Mouse (Mus musculus) thymus, postnatal 36 days (tissue): Measurements from ENCODE around the gene D6Wsu163e.

Source experiments
- DNase-seq, 2 experiments: peaks; one replicate each; pipeline ENCODE4 v3.0.0; 2022; ENCODE audit warnings: mixed read lengths in 2 of 2

Gene D6Wsu163e

DNA sequence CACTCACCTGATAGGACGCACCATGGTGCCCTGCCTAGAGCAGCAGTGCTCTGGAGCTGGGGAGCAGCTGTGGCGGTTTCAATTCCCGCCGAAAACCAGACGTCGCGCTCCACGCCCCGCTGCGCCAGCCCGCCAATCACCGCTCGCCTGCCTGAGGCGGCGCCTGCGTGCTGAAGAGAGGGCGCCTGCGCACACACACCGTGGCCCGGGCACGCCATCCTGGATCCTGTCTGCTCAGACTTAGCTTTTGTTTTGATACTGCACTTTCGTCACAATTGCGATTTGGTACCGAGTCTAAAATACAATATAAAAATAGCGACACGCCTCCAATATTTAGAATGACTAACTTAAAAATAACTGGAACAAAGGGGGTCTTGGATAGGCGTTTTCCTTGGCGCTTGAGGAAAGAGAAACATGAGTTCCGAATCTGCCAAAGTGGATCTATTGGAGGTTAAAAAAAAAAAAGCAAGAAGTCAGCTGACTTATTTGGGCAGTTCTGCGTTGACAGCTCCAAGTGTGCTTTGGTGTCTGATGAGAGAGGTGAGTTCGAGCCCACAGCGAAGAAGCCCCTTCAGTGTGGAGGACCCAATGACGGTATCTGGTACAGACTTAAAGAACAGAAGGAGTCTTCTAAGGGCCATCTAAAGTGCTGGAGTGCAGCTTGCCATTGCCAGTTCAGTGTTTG, at the start of gene D6Wsu163e, which contains the start of gene Rad51ap1:
D6Wsu163e (plus strand) TSS at position 476 of the 685 bp plus-strand sequence.
Rad51ap1 (minus strand) TSS at position 101 of the 685 bp plus-strand sequence.
- DNase-seq: peak; percentile 92 to 95

GRCm38 (mm10) chr6:126907378-126907777, 32.4 kb upstream of the D6Wsu163e start:
- DNase-seq: no peak

DNA sequence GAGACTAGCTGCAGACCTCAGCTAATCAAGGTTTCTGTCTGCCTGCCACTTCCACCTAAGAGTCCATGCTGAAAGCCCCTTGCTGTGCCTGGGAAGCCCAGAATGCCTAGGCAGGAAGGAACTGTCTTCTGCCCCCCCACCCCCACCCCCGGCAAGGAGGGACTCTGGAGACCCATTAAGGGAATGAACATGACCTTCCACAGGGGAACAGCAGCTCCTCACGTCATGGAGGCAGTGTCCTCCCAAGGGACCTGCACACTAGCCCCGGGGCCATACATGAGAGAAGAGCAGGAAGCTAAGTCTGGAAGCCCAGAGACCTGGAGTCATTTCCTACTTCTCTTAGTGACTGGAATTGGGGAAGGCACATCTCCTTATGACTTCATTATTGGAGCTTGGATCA, 31.9 kb upstream of the D6Wsu163e start:
- no peak for DNase-seq

- DNase-seq: no peak
Observed at GRCm38 (mm10) chr6:126910727-126911126, 29.0 kb upstream of the D6Wsu163e start.

GRCm38 (mm10) chr6:126914928-126915327, 24.8 kb upstream of the D6Wsu163e start:
- no peak for DNase-seq

DNA sequence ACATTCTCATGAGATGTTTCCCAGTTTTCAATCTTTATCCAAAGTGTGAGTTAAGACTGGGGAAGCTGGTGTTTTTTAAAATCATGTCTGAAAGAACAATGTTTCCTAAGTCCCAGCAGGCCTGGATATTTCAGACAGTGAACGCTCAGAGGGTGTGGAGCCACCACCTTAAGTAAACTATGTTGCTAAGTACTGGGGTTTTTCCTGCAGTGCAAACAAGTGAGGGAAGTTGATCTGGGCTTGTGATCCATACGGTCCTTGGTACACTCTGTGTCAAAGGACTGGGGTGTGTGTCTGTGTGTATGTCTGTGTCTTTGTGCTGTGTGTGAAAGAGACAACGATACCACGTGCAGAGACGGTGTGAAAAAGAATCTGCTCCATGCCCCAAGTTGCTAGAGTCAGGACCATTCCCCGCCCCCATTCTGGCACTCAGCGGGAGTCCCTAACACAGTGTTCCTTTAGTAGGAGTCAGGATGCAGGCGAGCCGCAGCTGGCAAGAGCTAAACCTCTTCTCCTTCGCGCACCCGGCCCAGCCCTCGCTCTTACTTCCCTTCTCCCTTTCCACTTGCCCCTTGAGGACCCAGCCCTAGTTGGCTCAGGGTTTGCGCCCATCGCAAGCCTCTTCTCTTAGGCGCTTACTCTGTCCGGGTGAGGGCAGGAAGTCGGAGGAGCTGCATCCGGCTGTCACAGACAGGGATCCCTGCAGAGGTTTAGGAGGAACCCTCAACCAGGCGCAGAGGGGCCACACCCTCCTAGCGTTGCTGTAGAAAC, 18.5 kb upstream of the D6Wsu163e start, which contains the start of gene Dyrk4:
Dyrk4 (minus strand) TSS at position 729 of the 771 bp plus-strand sequence.
- peak; percentile 23 for DNase-seq

GRCm38 (mm10) chr6:126932896-126933295, 6.9 kb upstream of the D6Wsu163e start:
- no peak for DNase-seq

DNA sequence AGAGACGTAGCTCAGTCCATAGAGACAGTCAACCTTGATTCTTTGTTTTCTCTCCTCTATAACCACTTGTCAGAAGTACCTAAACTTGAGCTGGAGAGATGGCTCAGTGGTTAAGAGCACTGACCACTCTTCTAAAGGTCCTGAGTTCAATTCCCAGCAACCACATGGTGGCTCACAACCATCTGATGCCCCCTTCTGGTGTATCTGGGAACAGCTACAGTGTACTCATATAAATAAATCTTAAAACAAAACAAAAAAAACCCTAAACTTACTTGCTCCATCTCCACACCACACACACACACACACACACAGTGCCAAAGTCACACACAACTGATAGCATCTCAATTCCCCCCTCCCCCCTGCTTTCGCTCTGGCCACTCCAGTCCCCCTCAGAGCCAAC, 1.7 kb upstream of the D6Wsu163e start:
- DNase-seq: no peak

DNA sequence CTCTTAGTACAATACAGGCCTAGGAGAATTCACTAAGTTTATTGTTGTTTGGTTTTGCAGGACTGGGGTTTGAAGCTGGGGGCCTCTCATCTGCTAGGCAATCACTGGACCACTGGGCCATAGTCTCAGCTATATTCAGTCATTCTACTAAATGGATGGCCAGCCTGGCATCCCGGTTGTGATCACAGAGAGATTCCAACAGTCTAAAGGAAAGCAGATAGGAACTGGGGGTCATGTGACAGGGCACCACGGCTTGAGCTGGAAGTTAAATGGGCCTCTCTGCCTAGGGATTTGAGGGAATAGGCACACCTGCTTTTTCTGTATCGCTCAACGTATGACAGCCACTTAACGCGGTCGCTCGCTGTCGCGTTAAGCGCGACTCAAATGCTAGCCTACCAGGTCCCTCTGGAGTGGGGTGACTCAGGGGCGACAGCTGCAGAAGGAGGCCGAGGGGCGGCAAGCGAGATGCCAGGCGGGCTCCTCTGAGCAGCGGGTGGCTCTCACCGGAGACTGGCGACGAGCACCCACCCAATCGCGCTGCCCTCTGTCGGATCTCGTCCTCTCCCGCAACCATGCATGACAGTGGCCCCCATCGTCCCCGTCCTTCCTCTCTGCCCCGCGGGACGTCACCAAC, 792 bp upstream of the D6Wsu163e start:
- DNase-seq: no peak

GRCm38 (mm10) chr6:126940451-126940850, 689 bp downstream of the D6Wsu163e start:
- DNase-seq: no peak

DNA sequence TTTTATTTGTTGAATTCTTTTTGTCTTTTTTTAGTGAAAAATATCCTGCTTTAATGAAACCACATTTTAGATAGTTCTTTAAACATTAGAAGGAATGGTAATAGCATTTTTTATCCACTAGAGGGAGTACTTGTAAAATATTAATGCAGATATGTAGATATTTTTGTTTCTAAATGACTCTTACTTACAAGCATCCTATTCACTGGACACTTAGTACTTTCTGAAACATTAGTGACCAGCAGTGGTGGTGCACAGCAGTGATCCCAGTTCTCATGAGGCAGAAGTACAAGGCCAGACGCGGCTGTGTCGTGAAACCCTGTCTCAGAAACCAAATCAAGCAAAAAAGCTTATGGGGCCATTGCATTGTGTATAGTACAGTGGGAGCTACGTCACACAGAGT, 8.6 kb downstream of the D6Wsu163e start:
- DNase-seq: no peak

GRCm38 (mm10) chr6:126955734-126956133, 16.0 kb downstream of the D6Wsu163e start:
- DNase-seq: peak; percentile 56 to 63

GRCm38 (mm10) chr6:126961371-126962018, 21.7 kb downstream of the D6Wsu163e start:
- no peak for DNase-seq

DNA sequence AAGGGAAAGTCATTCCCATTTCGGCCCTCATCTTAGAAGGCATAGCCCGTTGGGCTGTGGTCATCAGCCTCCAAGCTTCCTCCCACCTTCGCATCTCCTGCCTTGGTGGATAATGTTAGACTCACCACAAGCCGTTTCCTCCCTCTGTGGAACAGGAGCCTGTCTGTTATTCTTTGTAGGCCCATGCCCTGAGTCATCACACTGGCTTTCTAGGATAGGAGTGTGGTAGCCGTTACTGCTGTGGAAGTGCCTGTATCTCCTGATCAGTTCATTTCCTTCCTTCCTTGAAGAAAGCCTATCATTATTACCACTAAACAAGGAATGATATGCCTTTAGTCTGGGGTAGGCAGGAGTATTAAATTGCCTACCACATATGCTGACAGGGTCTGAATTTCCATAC, 22.9 kb downstream of the D6Wsu163e start:
- DNase-seq: no peak

DNA sequence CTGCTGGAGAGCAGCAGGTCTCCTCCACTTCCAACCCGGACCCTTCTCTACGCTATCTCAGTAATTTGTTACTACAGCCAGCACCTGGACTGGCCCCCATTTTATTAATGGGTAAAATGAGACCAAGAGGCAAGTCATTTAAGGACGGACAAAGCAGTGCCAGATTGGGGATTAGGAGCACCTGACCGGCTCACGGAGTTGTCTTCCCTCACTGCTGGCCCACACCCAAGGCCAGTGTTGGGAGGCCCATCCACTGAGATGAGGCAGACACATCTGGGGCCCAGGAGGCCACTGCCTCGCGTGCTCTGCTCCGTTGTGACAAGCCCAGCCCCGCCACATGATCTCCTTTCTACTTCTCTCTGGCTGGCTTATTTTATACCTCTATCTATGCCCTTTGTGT, 23.7 kb downstream of the D6Wsu163e start:
- no peak for DNase-seq

GRCm38 (mm10) chr6:126966241-126967026, 26.7 kb downstream of the D6Wsu163e start:
- no peak for DNase-seq

DNA sequence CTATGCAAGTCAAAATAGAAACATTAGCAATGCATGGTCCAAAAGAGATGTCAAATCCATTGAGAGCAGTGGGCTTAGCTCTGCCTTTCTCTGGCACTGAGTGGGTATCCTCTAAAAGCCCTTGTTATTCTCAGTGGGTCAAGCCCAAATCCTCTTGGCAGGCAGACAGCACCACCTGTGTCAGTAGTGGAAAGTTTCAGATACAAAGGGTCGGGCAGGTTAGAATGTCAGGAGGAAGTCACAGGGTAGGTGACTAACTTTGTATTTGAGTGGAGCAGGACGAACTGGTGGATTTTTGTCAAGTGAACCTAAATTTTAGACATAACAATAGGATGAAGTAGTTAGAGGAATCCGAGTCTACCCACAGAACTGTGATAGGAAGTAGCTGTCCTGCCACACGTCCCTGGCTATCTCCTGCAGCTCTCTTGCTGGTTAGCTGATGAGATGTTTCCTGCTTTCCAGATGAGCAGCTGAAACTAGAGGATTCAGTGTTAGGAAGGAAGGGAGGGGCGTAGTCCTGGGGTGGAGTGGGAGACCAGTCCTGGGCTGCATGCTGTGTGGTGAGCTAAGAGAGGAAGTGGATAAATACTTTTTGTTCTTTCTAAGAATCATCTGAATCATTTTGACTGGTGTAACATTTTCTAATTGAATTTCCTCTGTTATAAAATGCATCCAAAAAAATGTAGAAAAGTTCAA, 41.9 kb downstream of the D6Wsu163e start:
- DNase-seq: no peak

DNA sequence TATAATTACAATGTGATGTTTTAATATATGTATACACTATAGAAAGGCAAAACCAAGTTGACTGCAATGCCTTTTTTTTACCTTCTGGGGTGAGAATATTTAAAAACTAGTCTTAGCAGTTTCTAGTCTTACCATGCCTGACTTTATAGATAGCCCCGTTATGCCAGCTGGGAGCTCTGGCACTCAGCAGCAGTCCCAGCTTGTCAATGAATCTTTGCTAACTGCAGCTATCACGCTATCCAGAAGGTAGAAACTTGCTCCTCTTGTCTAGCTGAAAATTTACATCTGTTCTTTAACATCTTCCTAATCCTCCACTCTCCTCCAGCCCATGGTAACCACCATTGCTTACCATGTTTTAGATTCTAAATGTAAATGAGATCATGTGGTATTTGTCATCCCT, 53.9 kb downstream of the D6Wsu163e start:
- DNase-seq: no peak

DNA sequence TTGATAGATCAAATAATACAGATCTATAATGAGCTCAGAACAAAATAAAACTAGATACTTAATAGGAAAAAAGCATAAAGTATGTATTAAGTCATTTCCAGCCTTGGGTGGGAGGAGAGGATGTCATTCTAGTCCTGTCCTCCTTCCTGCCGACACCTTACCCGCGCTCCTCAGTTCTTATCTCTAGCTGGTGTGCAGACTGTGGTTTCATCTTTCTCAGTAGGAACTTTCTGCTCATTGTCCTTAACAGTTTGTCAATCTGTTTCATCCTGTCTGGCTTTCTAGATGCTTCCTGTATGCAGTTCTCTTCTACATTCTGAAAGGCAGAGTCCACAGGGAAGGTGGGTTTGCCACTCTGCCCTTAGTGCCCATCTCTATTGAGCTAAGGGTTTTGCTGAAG, 55.7 kb downstream of the D6Wsu163e start:
- DNase-seq: no peak

GRCm38 (mm10) chr6:126996399-126996798, 56.6 kb downstream of the D6Wsu163e start:
- DNase-seq: no peak

DNA sequence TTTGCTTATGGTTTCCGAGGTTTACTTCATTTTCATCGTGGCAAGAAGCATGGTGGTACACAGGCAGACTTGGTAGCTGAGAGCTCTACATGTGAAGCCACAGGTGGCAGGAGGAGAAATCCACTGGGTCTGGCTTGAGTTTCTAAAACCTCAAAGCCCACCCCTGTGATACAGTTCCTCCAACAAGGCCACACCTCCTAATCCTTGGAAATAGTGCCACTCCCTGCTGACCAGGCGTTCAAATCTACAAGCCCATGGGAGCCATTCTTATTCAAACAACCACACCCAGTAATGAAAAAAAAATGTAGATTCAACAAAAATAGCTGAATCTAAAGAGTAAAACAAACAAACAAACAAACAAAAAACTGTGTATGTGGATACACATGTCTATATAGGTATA, 65.9 kb downstream of the D6Wsu163e start:
- DNase-seq: no peak

- no peak for DNase-seq
Observed at GRCm38 (mm10) chr6:127006551-127006950, 66.8 kb downstream of the D6Wsu163e start.
